Mouse (Mus musculus): ENCODE data around the gene Phf21a.

DNA sequence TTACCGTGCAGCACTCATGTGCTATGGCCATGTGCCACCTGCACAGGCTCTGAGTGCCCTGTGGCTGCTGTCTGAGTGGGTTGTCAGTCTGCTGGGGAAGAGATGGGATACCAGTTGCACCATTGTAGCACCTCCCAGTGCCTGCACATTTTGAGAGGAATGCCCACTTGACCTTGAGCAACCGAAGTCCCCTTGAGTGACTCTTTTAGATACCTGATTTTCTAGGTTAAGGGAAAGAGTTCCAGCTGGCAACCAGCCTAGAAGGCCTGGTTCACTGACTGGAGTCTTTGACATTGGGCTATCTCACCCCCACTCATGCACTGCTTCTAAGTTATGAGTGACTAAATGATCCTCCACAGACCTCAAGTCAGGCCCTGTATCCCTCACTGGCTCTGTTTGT lies 266.4 kb downstream of the Phf21a start:
- TF ChIP-seq GATA1 (IDR thresholded peaks at IDR 0.05; ENCODE audit: low read length) (no peak), TAL1 (IDR thresholded peaks at IDR 0.05; ENCODE audit: low read length) (no peak)
